Mouse (Mus musculus): Measurements from ENCODE around the gene Gm45021. TPM values are rescaled to one million over a fixed set of nuclear protein-coding genes. Genes with fewer than 3 reads are reported as not detected.

Gm45021 gene
- polyA plus RNA-seq, 1 experiment, result not detected

- H3K4me1 ChIP-seq (ENCODE audit: control insufficient read depth, insufficient read depth, insufficient read length), result peaks cover 13% of the 10 kb centered on the region; the same call in 1 of the 2 replicates
- no peaks in the 10 kb centered on the region for H3K27me3 ChIP-seq (ENCODE audit: control insufficient read depth, insufficient read depth, low read length)
- peaks cover 13% of the 10 kb centered on the region for H3K36me3 ChIP-seq (ENCODE audit: control insufficient read depth, insufficient read depth, low read length)
- no peak overlapping the region for H3K4me3 ChIP-seq (ENCODE audit: extremely low read depth, insufficient read depth, insufficient read length)
- no peak for DNase-seq (ENCODE audit: low read depth in 1 of 2, low spot score in 2 of 2)
- 74% methylated on average over 4 of the region's 4 CpGs for WGBS
- no peak overlapping the region for H3K27ac ChIP-seq (ENCODE audit: insufficient read depth, low read length)
- TF ChIP-seq POLR2A (IDR thresholded peaks at IDR 0.05; ENCODE audit: low read depth, low read length) (no peak), CTCF (IDR thresholded peaks at IDR 0.05; ENCODE audit: extremely low read depth, insufficient read depth, insufficient read length, insufficient replicate concordance) (no peak)
Measured at GRCm38 (mm10) chr6:48646309-48646690, 56.9 kb downstream of the Gm45021 start.

GRCm38 (mm10) chr6:48646995-48647394 is 57.6 kb downstream of the Gm45021 start, which contains the start of gene Gimap8:
Gimap8 (plus strand) TSS chr6:48647234.
- DNase-seq (ENCODE audit: low read depth in 1 of 2, low spot score in 2 of 2), result peak; percentile 80 to 90
- WGBS, result 5% methylated on average over 3 of the region's 3 CpGs
- peaks cover 13% of the 10 kb centered on the region; the same call in 1 of the 2 replicates for H3K4me1 ChIP-seq (ENCODE audit: control insufficient read depth, insufficient read depth, insufficient read length)
- TF ChIP-seq POLR2A (IDR thresholded peaks at IDR 0.05; ENCODE audit: low read depth, low read length) (peak; percentile 8; the same call in 1 of the 2 replicates), CTCF (IDR thresholded peaks at IDR 0.05; ENCODE audit: extremely low read depth, insufficient read depth, insufficient read length, insufficient replicate concordance) (peak; percentile 81)
- H3K27me3 ChIP-seq (ENCODE audit: control insufficient read depth, insufficient read depth, low read length), result no peaks in the 10 kb centered on the region
- H3K4me3 ChIP-seq (ENCODE audit: extremely low read depth, insufficient read depth, insufficient read length), result peak within 1 kb of the TSS; percentile 71
- peak within 1 kb of the TSS; percentile 91 for H3K27ac ChIP-seq (ENCODE audit: insufficient read depth, low read length)
- peaks cover 18% of the 10 kb centered on the region for H3K36me3 ChIP-seq (ENCODE audit: control insufficient read depth, insufficient read depth, low read length)

GRCm38 (mm10) chr6:48647611-48648010 is 58.2 kb downstream of the Gm45021 start:
- Histone ChIP-seq H3K36me3 (ENCODE audit: control insufficient read depth, insufficient read depth, low read length) (peaks cover 18% of the 10 kb centered on the region), H3K4me1 (ENCODE audit: control insufficient read depth, insufficient read depth, insufficient read length) (peaks cover 13% of the 10 kb centered on the region; the same call in 1 of the 2 replicates), H3K27ac (ENCODE audit: insufficient read depth, low read length) (peak overlapping the region; percentile 91), H3K4me3 (ENCODE audit: extremely low read depth, insufficient read depth, insufficient read length) (peak overlapping the region; percentile 71), H3K27me3 (ENCODE audit: control insufficient read depth, insufficient read depth, low read length) (no peaks in the 10 kb centered on the region)
- DNase-seq (ENCODE audit: low read depth in 1 of 2, low spot score in 2 of 2), result no peak
- WGBS, result 46% methylated on average over 2 of the region's 2 CpGs
- TF ChIP-seq CTCF (IDR thresholded peaks at IDR 0.05; ENCODE audit: extremely low read depth, insufficient read depth, insufficient read length, insufficient replicate concordance), result no peak
- no peak for TF ChIP-seq POLR2A (IDR thresholded peaks at IDR 0.05; ENCODE audit: low read depth, low read length)

- no peak for DNase-seq (ENCODE audit: low read depth in 1 of 2, low spot score in 2 of 2)
- Histone ChIP-seq H3K36me3 (ENCODE audit: control insufficient read depth, insufficient read depth, low read length) (peaks cover 18% of the 10 kb centered on the region), H3K27me3 (ENCODE audit: control insufficient read depth, insufficient read depth, low read length) (no peaks in the 10 kb centered on the region), H3K4me3 (ENCODE audit: extremely low read depth, insufficient read depth, insufficient read length) (no peak overlapping the region; the same call in 1 of the 2 replicates), H3K4me1 (ENCODE audit: control insufficient read depth, insufficient read depth, insufficient read length) (peaks cover 13% of the 10 kb centered on the region; the same call in 1 of the 2 replicates), H3K27ac (ENCODE audit: insufficient read depth, low read length) (peak overlapping the region; percentile 91)
- 78% methylated on average over 4 of the region's 4 CpGs for WGBS
- TF ChIP-seq POLR2A (IDR thresholded peaks at IDR 0.05; ENCODE audit: low read depth, low read length), result no peak
- TF ChIP-seq CTCF (IDR thresholded peaks at IDR 0.05; ENCODE audit: extremely low read depth, insufficient read depth, insufficient read length, insufficient replicate concordance), result no peak
Measured at GRCm38 (mm10) chr6:48648779-48649178, 59.4 kb downstream of the Gm45021 start.

GRCm38 (mm10) chr6:48650041-48650440 is 60.6 kb downstream of the Gm45021 start:
- H3K36me3 ChIP-seq (ENCODE audit: control insufficient read depth, insufficient read depth, low read length), result peaks cover 18% of the 10 kb centered on the region
- H3K27ac ChIP-seq (ENCODE audit: insufficient read depth, low read length), result no peak overlapping the region
- WGBS, result 83% methylated on average over 9 of the region's 9 CpGs
- DNase-seq (ENCODE audit: low read depth in 1 of 2, low spot score in 2 of 2), result no peak
- TF ChIP-seq CTCF (IDR thresholded peaks at IDR 0.05; ENCODE audit: extremely low read depth, insufficient read depth, insufficient read length, insufficient replicate concordance) (no peak), POLR2A (IDR thresholded peaks at IDR 0.05; ENCODE audit: low read depth, low read length) (no peak)
- peaks cover 13% of the 10 kb centered on the region; the same call in 1 of the 2 replicates for H3K4me1 ChIP-seq (ENCODE audit: control insufficient read depth, insufficient read depth, insufficient read length)
- H3K4me3 ChIP-seq (ENCODE audit: extremely low read depth, insufficient read depth, insufficient read length), result no peak overlapping the region
- no peaks in the 10 kb centered on the region for H3K27me3 ChIP-seq (ENCODE audit: control insufficient read depth, insufficient read depth, low read length)

GRCm38 (mm10) chr6:48658721-48659120 is 69.3 kb downstream of the Gm45021 start:
- TF ChIP-seq CTCF (IDR thresholded peaks at IDR 0.05; ENCODE audit: extremely low read depth, insufficient read depth, insufficient read length, insufficient replicate concordance), result no peak
- TF ChIP-seq POLR2A (IDR thresholded peaks at IDR 0.05; ENCODE audit: low read depth, low read length), result no peak
- H3K27ac ChIP-seq (ENCODE audit: insufficient read depth, low read length), result no peak overlapping the region
- WGBS, result 88% methylated on average over 5 of the region's 5 CpGs
- H3K4me1 ChIP-seq (ENCODE audit: control insufficient read depth, insufficient read depth, insufficient read length), result peaks cover 10% of the 10 kb centered on the region; the same call in 1 of the 2 replicates
- H3K36me3 ChIP-seq (ENCODE audit: control insufficient read depth, insufficient read depth, low read length), result peaks cover 25% of the 10 kb centered on the region
- no peaks in the 10 kb centered on the region for H3K27me3 ChIP-seq (ENCODE audit: control insufficient read depth, insufficient read depth, low read length)
- no peak for DNase-seq (ENCODE audit: low read depth in 1 of 2, low spot score in 2 of 2)
- H3K4me3 ChIP-seq (ENCODE audit: extremely low read depth, insufficient read depth, insufficient read length), result no peak overlapping the region

Other genes with a start within 250 kb of the Gm45021 start
- 10.6 and 13.8 TPM in 2 replicates for gene Krba1, start 194.0 kb upstream of the Gm45021 start, polyA plus RNA-seq (2012; rRNA removed)
- 14.9 and 16.1 TPM in 2 replicates for gene Zfp467, start 143.8 kb upstream of the Gm45021 start, polyA plus RNA-seq (2012; rRNA removed)
- 2.9 and 4.2 TPM in 2 replicates for gene Sspo, start 141.4 kb upstream of the Gm45021 start, polyA plus RNA-seq (2012; rRNA removed)
- 1.7 and 1.8 TPM in 2 replicates for gene Atp6v0e2, start 52.0 kb upstream of the Gm45021 start, polyA plus RNA-seq (2012; rRNA removed)
- 22.9 and 38.8 TPM in 2 replicates for gene Lrrc61, start 34.8 kb upstream of the Gm45021 start, polyA plus RNA-seq (2012; rRNA removed)
- 44.3 and 45.5 TPM in 2 replicates for gene Rarres2, start 16.8 kb upstream of the Gm45021 start, polyA plus RNA-seq (2012; rRNA removed)
- 12.4 and 15.8 TPM in 2 replicates for gene Repin1, start 4.3 kb downstream of the Gm45021 start, polyA plus RNA-seq (2012; rRNA removed)
- not detected in 2 replicates for gene Gm44965, start 4.3 kb downstream of the Gm45021 start, polyA plus RNA-seq (2012; rRNA removed)
- gene Zfp775, start 12.5 kb downstream of the Gm45021 start, polyA plus RNA-seq (2012; rRNA removed), result 3.6 and 5.3 TPM in 2 replicates
- gene AI854703, start 37.2 kb downstream of the Gm45021 start, polyA plus RNA-seq (2012; rRNA removed), result 0.70 and 0.77 TPM in 2 replicates
- 20.1 and 22.2 TPM in 2 replicates for gene Gimap8, start 57.6 kb downstream of the Gm45021 start, polyA plus RNA-seq (2012; rRNA removed)
- gene Gimap9, start 86.5 kb downstream of the Gm45021 start, polyA plus RNA-seq (2012; rRNA removed), result 9.9 and 10.4 TPM in 2 replicates
- gene Gimap4, start 94.9 kb downstream of the Gm45021 start, polyA plus RNA-seq (2012; rRNA removed), result 66.3 and 73.5 TPM in 2 replicates
- 50.8 and 54.3 TPM in 2 replicates for gene Gimap6, start 118.6 kb downstream of the Gm45021 start, polyA plus RNA-seq (2012; rRNA removed)
- gene Gm28053, start 129.0 kb downstream of the Gm45021 start, polyA plus RNA-seq (2012; rRNA removed), result 0.43 and 0.82 TPM in 2 replicates
- 9.5 and 11.6 TPM in 2 replicates for gene Gimap7, start 129.0 kb downstream of the Gm45021 start, polyA plus RNA-seq (2012; rRNA removed)
- gene Gimap1, start 149.4 kb downstream of the Gm45021 start, polyA plus RNA-seq (2012; rRNA removed), result 94.4 and 103 TPM in 2 replicates
- gene Gimap5, start 156.6 kb downstream of the Gm45021 start, polyA plus RNA-seq (2012; rRNA removed), result 74.0 and 90.0 TPM in 2 replicates
- gene Gimap3, start 181.2 kb downstream of the Gm45021 start, polyA plus RNA-seq (2012; rRNA removed), result 140 and 150 TPM in 2 replicates

Data from spleen, adult 2 months (tissue).